Mouse (Mus musculus) CD8-positive naive resting alpha-beta T cell, adult 2 months (primary cell): ENCODE data around the gene Fam72a.

Source experiments
- DNase-seq, 2 experiments: peaks; one replicate each; pipeline ENCODE4 v3.0.0; 2022; ENCODE audit warnings: low read depth in 2 of 2, low spot score in 2 of 2

Gene Fam72a

GRCm38 (mm10) chr1:131578943-131579680 lies 51.4 kb downstream of the Fam72a start:
- DNase-seq: no peak

- no peak for DNase-seq
These were observed 52.7 kb downstream of the Fam72a start for GRCm38 (mm10) chr1:131580389-131580788.

GRCm38 (mm10) chr1:131583598-131583997 lies 55.9 kb downstream of the Fam72a start:
- DNase-seq: no peak

GRCm38 (mm10) chr1:131586836-131587235 lies 59.1 kb downstream of the Fam72a start:
- no peak for DNase-seq
